Mouse (Mus musculus): Measurements from ENCODE around the gene Mroh3.

The Mroh3 gene

DNA sequence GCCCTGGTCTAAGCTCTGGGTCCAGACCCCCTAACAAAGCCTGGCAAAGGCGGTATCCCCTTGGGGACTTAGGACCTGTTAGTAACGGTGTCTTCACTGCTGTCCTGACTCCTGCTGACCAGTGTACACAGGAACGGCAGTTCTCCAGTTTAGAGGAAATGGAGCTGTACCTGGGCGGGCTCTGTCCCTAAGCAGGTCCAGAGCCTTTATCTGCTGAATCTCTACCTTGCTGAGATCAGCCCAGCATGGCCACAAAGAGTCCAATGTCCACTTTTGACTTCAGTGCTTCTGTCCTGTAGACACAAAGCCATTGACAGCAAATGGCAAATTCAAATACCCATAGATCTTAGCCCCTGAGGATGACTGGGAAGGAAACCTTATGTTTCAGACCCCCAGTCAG is 55.7 kb downstream of the Mroh3 start:
- DNase-seq (ENCODE audit: low spot score) = peak; percentile 63

GRCm38 (mm10) chr1:136156304-136156703 is 56.3 kb downstream of the Mroh3 start:
- DNase-seq (ENCODE audit: low spot score) = no peak

GRCm38 (mm10) chr1:136151371-136151770 is 61.3 kb downstream of the Mroh3 start:
- DNase-seq (ENCODE audit: low spot score) = no peak

DNA sequence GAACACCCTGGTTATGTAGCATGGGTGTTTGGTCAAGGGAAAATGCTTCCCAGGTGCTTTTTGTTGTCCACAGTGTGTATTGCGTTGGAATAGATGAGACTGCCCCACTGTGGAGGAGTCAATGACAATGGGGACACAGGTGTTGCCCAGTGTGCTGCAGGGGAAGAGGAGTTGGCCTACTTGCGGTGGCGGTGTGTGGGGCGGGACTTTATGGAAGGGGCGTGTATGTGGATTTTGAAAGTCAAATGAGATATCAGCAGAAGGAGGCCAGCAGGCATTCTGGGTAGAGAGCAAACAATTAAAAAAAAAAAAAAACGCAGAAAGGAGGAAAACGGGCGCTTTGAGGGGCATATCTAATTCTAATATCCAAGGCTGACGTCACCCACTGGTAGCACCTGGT is 62.9 kb downstream of the Mroh3 start:
- DNase-seq (ENCODE audit: low spot score) = no peak

DNA sequence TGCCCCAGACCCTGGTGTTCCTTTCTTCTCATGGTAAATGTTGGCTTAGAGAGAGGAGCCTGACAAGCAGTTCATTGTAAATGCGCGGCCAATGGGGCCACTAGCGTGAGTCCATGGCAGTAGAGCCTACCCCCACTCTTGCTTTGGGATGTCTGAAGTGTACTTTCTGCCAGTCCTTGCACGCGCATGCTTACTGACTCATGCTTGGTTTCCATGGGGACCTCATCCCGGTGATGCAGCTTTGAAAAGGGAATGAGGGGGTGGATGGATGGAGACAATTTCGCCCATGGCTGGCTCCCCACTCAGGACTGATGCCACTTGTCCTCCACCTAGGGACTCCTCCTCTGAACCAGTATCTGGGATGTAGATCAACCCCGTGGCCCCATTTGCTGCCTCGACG is 69.1 kb downstream of the Mroh3 start:
- DNase-seq (ENCODE audit: low spot score) = no peak

DNA sequence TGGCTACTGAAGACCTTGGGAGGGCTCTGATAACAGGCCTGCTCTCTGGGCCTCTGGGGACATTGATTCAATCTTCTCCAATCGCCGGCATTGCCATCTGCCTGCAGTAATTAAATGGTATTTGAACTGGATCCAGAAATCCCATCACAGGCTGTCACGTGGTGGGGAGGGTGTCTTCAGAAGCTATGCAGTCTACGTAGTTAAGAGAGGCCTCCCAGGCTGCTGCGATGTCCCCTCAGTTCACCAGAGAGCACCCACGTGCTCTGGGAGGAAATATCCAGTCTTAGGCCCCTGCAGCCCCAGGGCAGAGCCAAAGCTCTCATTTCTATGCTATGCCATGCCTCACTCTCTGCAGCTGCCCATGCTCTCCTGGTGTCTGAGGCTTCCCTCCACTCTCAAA is 70.3 kb downstream of the Mroh3 start:
- DNase-seq (ENCODE audit: low spot score) = no peak

DNA sequence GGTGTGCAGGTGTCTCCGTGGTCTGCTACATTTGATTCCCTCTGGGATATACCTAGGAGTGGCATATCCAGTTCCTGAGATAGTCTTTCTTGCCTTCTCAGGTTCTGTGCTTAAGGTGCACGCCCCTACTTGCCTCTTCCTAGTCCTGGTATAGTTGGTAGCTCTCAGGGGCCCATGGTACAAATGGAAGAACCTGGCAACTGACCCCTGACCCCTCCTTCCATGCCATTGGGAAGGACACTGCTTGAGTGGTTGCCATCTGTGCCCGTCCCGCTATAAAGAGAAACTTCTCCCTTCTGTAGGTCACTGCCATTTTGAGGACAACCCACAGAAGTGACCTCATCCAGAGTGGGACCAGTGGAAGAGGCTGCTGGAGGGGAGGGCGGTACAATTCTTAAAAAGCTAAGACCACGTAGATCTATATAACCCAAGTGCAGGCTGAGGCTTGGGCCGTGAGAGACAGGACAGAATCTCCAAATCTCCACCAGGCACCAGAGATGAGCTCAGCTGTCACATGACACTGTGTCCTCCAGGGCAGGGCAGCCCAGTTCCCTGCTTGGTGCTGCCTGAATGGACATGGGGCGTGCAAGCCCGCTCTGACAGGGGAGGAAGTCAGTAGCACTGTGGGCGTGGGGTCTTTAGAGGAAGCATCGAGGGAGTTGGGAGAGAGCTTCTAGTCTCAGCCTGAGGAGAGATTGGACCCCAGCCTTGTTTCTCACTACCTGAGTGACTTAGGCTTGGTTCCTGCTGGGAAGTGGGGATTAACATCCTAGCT is 71.3 kb downstream of the Mroh3 start:
- DNase-seq (ENCODE audit: low spot score) = no peak

- peak; percentile 63 for DNase-seq (ENCODE audit: low spot score)
Measured at GRCm38 (mm10) chr1:136139990-136140640, 72.5 kb downstream of the Mroh3 start.

DNA sequence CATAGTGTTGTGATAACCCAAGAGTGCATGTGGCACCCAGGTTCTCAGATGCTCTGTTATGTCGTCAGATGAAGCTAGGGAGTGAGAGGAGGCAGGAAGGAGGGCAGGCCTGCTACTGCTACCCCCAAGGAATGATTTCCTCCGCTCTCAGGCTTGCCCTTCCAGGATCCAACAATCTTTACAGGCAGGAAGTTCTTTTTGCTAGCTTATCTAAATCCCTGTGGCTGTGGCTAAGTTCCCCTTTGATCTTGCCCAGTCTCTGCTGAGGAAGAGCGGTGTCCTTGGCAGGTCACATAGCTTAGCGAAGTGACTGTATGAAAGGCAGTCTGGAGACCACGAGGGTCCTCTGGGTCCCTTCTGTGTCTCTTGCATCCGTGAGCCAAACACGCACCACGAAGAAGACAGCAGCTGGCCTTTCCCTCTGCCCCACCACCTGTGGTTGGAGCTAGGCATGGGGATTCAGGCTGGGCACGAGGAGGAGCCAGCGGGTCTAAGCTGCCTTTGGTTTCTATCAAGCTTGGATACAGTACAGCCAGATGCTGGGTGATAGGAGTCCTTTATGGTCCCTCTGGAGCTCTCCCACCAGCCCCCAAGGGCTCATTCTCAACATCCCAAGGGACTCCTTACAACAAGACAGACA is 74.3 kb downstream of the Mroh3 start:
- DNase-seq (ENCODE audit: low spot score) = no peak

DNA sequence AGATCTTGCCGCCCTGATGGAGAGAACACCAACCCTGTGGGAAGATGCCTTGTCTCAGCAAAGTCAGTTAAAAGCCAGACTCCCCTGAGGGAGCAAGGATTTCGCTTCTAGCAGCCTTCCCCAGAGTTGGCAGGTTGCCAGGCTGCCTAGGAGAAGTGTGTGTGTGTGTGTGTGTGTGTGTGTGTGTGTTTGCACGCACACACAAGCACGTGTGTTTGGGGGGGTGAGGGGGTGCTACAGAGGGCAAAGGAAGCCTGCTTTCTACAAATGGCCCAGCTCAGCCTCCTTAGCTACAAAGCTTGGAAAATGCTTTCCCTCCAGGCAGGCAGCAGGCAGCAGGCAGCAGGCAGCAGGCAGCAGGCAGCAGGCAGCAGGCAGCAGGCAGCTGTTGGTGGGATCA is 75.1 kb downstream of the Mroh3 start:
- peak; percentile 73 for DNase-seq (ENCODE audit: low spot score)

DNA sequence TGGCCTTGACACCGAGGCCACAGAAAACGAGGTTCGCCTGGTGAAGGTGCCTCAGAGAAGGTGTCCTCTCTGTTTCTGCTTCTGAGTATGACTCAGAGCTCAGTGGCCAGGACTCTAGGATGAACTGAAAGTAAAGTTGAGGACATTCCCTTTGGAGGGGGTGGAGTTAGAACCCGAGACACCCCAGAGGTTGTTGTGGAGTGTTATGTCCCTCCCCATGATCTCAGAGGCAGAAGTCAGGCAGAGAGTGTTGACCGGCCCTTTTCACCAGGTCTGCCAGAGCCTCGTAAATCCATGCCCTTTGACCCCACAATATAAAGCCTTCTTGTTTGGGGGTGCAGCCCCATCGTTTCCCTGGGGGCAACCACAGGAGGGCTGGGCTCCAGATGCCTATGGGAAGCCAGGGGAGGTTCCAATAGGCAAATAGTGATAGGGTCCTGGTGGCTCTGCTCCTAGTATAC is 75.5 kb downstream of the Mroh3 start:
- no peak for DNase-seq (ENCODE audit: low spot score)

GRCm38 (mm10) chr1:136136547-136136946 is 76.1 kb downstream of the Mroh3 start:
- DNase-seq (ENCODE audit: low spot score) = no peak

GRCm38 (mm10) chr1:136135777-136136444 is 76.7 kb downstream of the Mroh3 start:
- no peak for DNase-seq (ENCODE audit: low spot score)

- peak; percentile 64 for DNase-seq (ENCODE audit: low spot score)
Measured at GRCm38 (mm10) chr1:136135046-136135445, 77.6 kb downstream of the Mroh3 start.

DNA sequence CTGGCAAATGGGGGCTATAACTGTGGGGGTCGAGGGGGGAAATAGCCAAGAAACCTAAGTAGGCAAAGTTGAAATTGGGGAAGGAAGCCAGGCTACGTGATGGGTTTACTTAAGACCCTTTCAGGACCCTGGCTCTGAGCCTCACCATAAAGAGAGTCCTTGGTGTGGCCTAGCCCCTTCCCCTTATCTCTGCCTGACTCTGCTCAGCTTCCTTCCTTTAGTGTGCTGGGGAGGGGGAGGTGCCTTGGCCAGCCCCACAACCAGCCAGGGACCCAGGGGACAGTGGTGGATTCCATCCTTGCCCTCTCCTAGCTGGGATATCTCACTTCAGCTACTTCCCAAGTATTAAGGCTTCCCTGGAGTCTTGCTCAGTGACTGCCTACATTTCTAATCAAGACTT is 78.1 kb downstream of the Mroh3 start:
- DNase-seq (ENCODE audit: low spot score) = no peak

DNA sequence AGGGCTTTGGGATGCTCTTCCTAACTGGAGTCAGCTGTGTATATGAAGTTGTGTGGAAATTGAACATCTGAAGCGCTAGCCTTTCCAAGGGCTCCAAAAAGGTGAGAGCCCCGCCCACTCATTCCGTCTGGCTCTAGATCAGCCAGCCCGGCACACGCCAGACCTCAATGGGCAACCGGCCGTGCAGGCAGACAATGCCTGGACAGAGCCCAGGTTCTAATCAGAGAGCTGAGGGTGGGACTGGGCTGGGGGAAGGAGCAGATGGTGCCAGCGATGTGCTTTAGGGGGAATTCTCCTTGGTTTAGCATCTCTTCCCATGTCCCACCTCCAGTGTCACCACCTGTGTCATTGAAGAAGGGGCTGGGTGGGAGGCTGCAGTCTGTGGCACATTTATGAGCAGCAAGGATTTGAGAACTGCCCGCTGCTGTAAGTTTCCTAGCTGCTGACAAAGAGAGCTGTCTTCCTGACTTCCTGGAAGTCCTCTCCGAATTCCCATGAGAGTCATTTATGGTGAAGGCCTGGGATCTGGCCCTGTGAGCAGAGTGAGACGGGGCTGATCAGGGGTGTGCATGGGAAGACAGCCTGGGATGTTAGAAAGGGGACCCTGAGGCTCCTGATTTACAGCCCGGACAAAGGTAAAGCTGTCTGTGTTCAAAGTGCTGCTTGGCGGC is 78.9 kb downstream of the Mroh3 start:
- no peak for DNase-seq (ENCODE audit: low spot score)

- no peak for DNase-seq (ENCODE audit: low spot score)
Measured at GRCm38 (mm10) chr1:136132386-136133201, 80.0 kb downstream of the Mroh3 start.
